Mouse (Mus musculus) forebrain, postnatal 0 days (tissue): ENCODE data around the gene Ccl9. TPM values are rescaled to one million over a fixed set of nuclear protein-coding genes. Genes with fewer than 3 reads are reported as not detected.
"Not testable (repeated sequence)": the region's sequence is repeated elsewhere in the genome, so short reads cannot be mapped to it uniquely, and the experiment has no call there.

Experiments used
- ATAC-seq: fragments of 200-750 bp; cut with Nextera tagmentation; 2 replicates; pipeline ENCODE4 v1.8.0; 2017; ENCODE audit warnings: mild to moderate bottlenecking, moderate library complexity
- DNase-seq: peaks from one replicate; pipeline ENCODE4 v3.0.0-alpha.2; 2015
- H3K27ac ChIP-seq: fragments of 300-500 bp; sonication (generic); 2 replicates; pipeline ENCODE4 v1.5.1; 2014; ENCODE audit warnings: low read depth, mild to moderate bottlenecking, antibody characterized with exemption, low read length, moderate library complexity, mixed read lengths
- H3K27me3 ChIP-seq: fragments of 300-500 bp; sonication (generic); 2 replicates; pipeline ENCODE4 v1.6.1; 2014; ENCODE audit warnings: mild to moderate bottlenecking, low read length, mixed read lengths; ENCODE audit not compliant: insufficient read depth
- H3K36me3 ChIP-seq: fragments of 300-500 bp; sonication (generic); 2 replicates; pipeline ENCODE4 v1.6.1; 2014; ENCODE audit warnings: mild to moderate bottlenecking, moderate library complexity; ENCODE audit not compliant: insufficient read depth
- H3K4me1 ChIP-seq: fragments of 300-500 bp; sonication (generic); 2 replicates; pipeline ENCODE4 v1.6.1; 2014; ENCODE audit warnings: antibody characterized with exemption; ENCODE audit not compliant: insufficient read depth
- H3K4me2 ChIP-seq: fragments of 300-500 bp; sonication (generic); 2 replicates; pipeline ENCODE4 v1.6.1; 2014; ENCODE audit warnings: low read depth, mild to moderate bottlenecking, moderate library complexity
- H3K4me3 ChIP-seq: fragments of 300-500 bp; sonication (generic); 2 replicates; pipeline ENCODE4 v1.5.1; 2014; ENCODE audit warnings: low read depth, low read length, mixed read lengths
- H3K9ac ChIP-seq: fragments of 300-500 bp; sonication (generic); 2 replicates; pipeline ENCODE4 v1.6.1; 2014; ENCODE audit warnings: mild to moderate bottlenecking
- H3K9me3 ChIP-seq: fragments of 300-500 bp; sonication (generic); 2 replicates; pipeline ENCODE4 v1.6.1; 2016; ENCODE audit warnings: low read length
- CTCF ChIP-seq: sonication (generic); IDR thresholded peaks from 2 replicates; pipeline ENCODE4 v1.5.1; 2016; ENCODE audit warnings: antibody characterized with exemption, control low read depth, low read depth
- WGBS: fragments of 180-500 bp; shearing (Covaris S2); extraction: QIAGEN DNeasy Blood & Tissue Kit; methylation state at CpG from one replicate; pipeline ENCODE4 v1.1.7; 2014; 5-methylcytosine and 5-hydroxymethylcytosine counted together
- polyA plus RNA-seq: library from polyadenylated mRNA; unstranded; fragments of >200 nt; fragmentation: Nextera tagmentation; extraction: Ambion mirVana; gene quantifications from 2 replicates; pipeline ENCODE4 v1.2.1, GENCODE M21; 2015
- total RNA-seq: library from RNA; depleted of rRNA; stranded (reverse); fragments of >200 nt; gene quantifications from 2 replicates; pipeline ENCODE4 v1.2.3, GENCODE M21; 2014

Ccl9 gene
- total and polyA plus RNA-seq, 2 experiments from 2014 or later: 1.8 to 2.5 TPM

- H3K27me3 ChIP-seq: no peaks in the 10 kb centered on the region
- H3K4me3 ChIP-seq: no peak overlapping the region
- TF ChIP-seq CTCF: peak; percentile 89
- H3K4me2 ChIP-seq: no peak overlapping the region
- WGBS: 21% methylated on average over 8 of the region's 8 CpGs
- ATAC-seq (peak; percentile 66), DNase-seq (peak; percentile 84)
- no peak overlapping the region for H3K27ac ChIP-seq
- H3K36me3 ChIP-seq: no peaks in the 10 kb centered on the region
- no peaks in the 10 kb centered on the region for H3K4me1 ChIP-seq
- no peaks in the 10 kb centered on the region for H3K9me3 ChIP-seq
- no peak overlapping the region for H3K9ac ChIP-seq
These were observed 22.2 kb downstream of the Ccl9 start for GRCm38 (mm10) chr11:83556085-83556781.

- Histone ChIP-seq H3K36me3 (no peaks in the 10 kb centered on the region), H3K9ac (no peak overlapping the region), H3K4me1 (no peaks in the 10 kb centered on the region), H3K4me2 (no peak overlapping the region), H3K4me3 (no peak overlapping the region), H3K27me3 (no peaks in the 10 kb centered on the region), H3K27ac (no peak overlapping the region), H3K9me3 (no peaks in the 10 kb centered on the region)
- ATAC-seq (no peak), DNase-seq (no peak)
- no peak for TF ChIP-seq CTCF
- 84% methylated on average over 5 of the region's 5 CpGs for WGBS
These were observed 26.8 kb downstream of the Ccl9 start for GRCm38 (mm10) chr11:83551668-83552067.

GRCm38 (mm10) chr11:83551037-83551436 lies 27.4 kb downstream of the Ccl9 start:
- not testable (repeated sequence) for H3K4me3 ChIP-seq, H3K27me3 ChIP-seq, H3K9me3 ChIP-seq, ATAC-seq, H3K9ac ChIP-seq, DNase-seq, H3K36me3 ChIP-seq, H3K4me2 ChIP-seq, H3K4me1 ChIP-seq, H3K27ac ChIP-seq
- 90% methylated on average over 6 of the region's 7 CpGs for WGBS

GRCm38 (mm10) chr11:83550186-83550632 lies 28.2 kb downstream of the Ccl9 start:
- ATAC-seq (no peak), DNase-seq (no peak)
- Histone ChIP-seq H3K4me2 (no peak overlapping the region), H3K4me1 (no peaks in the 10 kb centered on the region), H3K27ac (no peak overlapping the region), H3K9ac (no peak overlapping the region), H3K9me3 (no peaks in the 10 kb centered on the region), H3K4me3 (no peak overlapping the region), H3K36me3 (no peaks in the 10 kb centered on the region), H3K27me3 (no peaks in the 10 kb centered on the region)
- WGBS: 87% methylated on average over 5 of the region's 5 CpGs
- no peak for TF ChIP-seq CTCF

- Histone ChIP-seq H3K4me1 (no peaks in the 10 kb centered on the region), H3K9me3 (no peaks in the 10 kb centered on the region), H3K27me3 (no peaks in the 10 kb centered on the region), H3K36me3 (no peaks in the 10 kb centered on the region), H3K9ac (no peak overlapping the region), H3K4me2 (no peak overlapping the region), H3K27ac (no peak overlapping the region), H3K4me3 (no peak overlapping the region)
- DNase-seq (no peak), ATAC-seq (no peak)
- no peak for TF ChIP-seq CTCF
- 81% methylated on average over 3 of the region's 3 CpGs for WGBS
These were observed 34.2 kb downstream of the Ccl9 start for GRCm38 (mm10) chr11:83544214-83544613.

GRCm38 (mm10) chr11:83541415-83541814 lies 37.0 kb downstream of the Ccl9 start:
- no peak overlapping the region for H3K4me3 ChIP-seq
- DNase-seq: no peak
- TF ChIP-seq CTCF: no peak
- H3K27ac ChIP-seq: no peak overlapping the region
- no peaks in the 10 kb centered on the region for H3K4me1 ChIP-seq
- no peaks in the 10 kb centered on the region for H3K27me3 ChIP-seq
- no peak overlapping the region for H3K4me2 ChIP-seq
- no peaks in the 10 kb centered on the region for H3K36me3 ChIP-seq
- 87% methylated on average over 3 of the region's 3 CpGs for WGBS
- no peak overlapping the region for H3K9ac ChIP-seq
- no peaks in the 10 kb centered on the region for H3K9me3 ChIP-seq
- no peak for ATAC-seq

- H3K9ac ChIP-seq: no peak overlapping the region
- WGBS: 89% methylated on average over 2 of the region's 2 CpGs
- no peak for ATAC-seq
- DNase-seq: no peak
- no peak overlapping the region for H3K4me3 ChIP-seq
- H3K4me2 ChIP-seq: no peak overlapping the region
- no peak overlapping the region for H3K27ac ChIP-seq
- no peaks in the 10 kb centered on the region for H3K9me3 ChIP-seq
- H3K36me3 ChIP-seq: no peaks in the 10 kb centered on the region
- no peaks in the 10 kb centered on the region for H3K27me3 ChIP-seq
- TF ChIP-seq CTCF: no peak
- no peaks in the 10 kb centered on the region for H3K4me1 ChIP-seq
These were observed 37.5 kb downstream of the Ccl9 start for GRCm38 (mm10) chr11:83540931-83541330.
